Mouse (Mus musculus) thymus, adult 2 months (tissue): Measurements from ENCODE around the gene Ptprg.

Experiments used
- CTCF ChIP-seq: fragments of 200-500 bp; IDR thresholded peaks from 2 replicates; pipeline ENCODE4 v1.5.1; 2012; ENCODE audit warnings: mild to moderate bottlenecking, control low read depth, low read length, moderate library complexity, borderline replicate concordance; ENCODE audit not compliant: control insufficient read depth, poor library complexity, insufficient read depth; ENCODE audit errors: extremely low read depth
- POLR2A ChIP-seq: fragments of 200-500 bp; IDR thresholded peaks from 2 replicates; pipeline ENCODE4 v1.6.1; 2012; ENCODE audit warnings: mild to moderate bottlenecking, low read length, control low read depth, moderate library complexity; ENCODE audit not compliant: control insufficient read depth, poor library complexity, insufficient read depth; ENCODE audit errors: extremely low read depth

DNA sequence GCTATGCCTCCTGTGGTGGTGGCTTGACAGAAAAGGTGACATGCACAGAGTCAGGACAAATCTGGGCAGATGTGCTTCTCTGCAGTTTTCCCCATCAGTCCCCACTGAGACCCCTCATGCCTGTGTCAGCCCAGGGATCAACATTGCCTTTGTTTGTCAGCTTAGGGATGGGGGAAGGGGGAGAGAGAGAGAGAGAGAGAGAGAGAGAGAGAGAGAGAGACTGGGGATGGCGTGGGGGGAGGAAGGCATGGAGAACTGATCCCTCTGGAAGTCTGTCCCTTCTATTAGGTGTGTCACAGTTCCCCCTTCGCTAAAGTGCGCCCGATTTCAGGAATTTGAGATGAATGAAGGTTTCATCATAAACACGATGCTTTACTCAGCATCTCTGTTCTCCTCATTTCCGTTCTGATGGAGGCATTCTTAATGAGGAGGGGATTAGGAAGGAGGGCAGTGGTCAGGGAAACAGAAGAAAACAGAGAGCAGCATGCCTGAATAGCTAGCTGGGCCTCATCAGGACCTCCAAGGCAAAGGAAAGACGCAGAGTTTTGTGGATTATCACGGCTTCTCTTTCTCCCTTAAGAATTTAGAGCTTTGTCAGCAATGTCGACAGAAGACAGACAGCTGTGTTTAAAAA is 24.1 kb downstream of the Ptprg start:
- TF ChIP-seq POLR2A (no peak), CTCF (no peak)
